Mouse (Mus musculus) C2C12 (cell line): ENCODE data around the gene Atg10.

Experiments used
- CTCF ChIP-seq: IDR thresholded peaks from one replicate; pipeline ENCODE4 v1.5.1; 2011; ENCODE audit not compliant: control insufficient read depth, insufficient read depth, insufficient read length
- MAX ChIP-seq: IDR thresholded peaks from one replicate; pipeline ENCODE4 v1.6.1; 2011; ENCODE audit warnings: mild to moderate bottlenecking, control low read depth
- MYOG ChIP-seq: IDR thresholded peaks from one replicate; pipeline ENCODE4 v1.6.1; 2011; ENCODE audit not compliant: control insufficient read depth, insufficient read length; ENCODE audit errors: extremely low read depth

DNA sequence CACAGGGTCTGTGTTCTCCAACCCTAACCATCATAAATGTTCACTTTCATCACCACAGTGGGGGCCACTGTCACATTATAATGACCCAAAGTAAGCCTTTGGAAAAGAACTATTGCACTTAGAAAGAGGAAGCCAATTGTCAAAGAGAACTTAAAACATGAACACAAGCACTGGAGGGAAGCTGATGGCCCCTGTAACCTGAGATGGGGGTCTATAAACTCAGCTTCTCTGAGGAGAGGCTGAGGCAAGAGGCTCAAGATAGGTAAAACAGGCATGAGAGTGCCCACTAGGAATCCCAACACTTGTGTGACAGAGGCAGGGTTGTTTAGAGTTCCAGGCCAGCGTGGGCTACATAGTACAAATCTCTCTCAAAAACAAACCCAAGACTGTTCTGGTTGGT is 705 bp downstream of the Atg10 start:
- TF ChIP-seq CTCF, result no peak
- TF ChIP-seq MAX, result no peak
- no peak for TF ChIP-seq MYOG
